Mouse (Mus musculus) kidney, embryonic 16.5 days (tissue): ENCODE results near the gene Cldn16. TPM values are rescaled to one million over a fixed set of nuclear protein-coding genes. Genes with fewer than 3 reads are reported as not detected.

ENCODE experiments used
- ATAC-seq: fragments of 200-750 bp; cut with Nextera tagmentation; 2 replicates; pipeline ENCODE4 v1.8.0; 2017; ENCODE audit warnings: moderate TSS enrichment; ENCODE audit not compliant: low FRiP score, low TSS enrichment
- H3K27ac ChIP-seq: fragments of 300-500 bp; sonication (generic); 2 replicates; pipeline ENCODE4 v1.5.1; 2014; ENCODE audit warnings: low read length
- H3K27me3 ChIP-seq: fragments of 300-500 bp; sonication (generic); 2 replicates; pipeline ENCODE4 v1.6.1; 2014; ENCODE audit warnings: low read length, control low read depth, mixed read lengths; ENCODE audit not compliant: insufficient read depth
- H3K36me3 ChIP-seq: fragments of 300-500 bp; sonication (generic); 2 replicates; pipeline ENCODE4 v1.6.1; 2014; ENCODE audit warnings: low read length, control low read depth, mixed read lengths; ENCODE audit not compliant: insufficient read depth
- H3K4me1 ChIP-seq: fragments of 300-500 bp; sonication (generic); 2 replicates; pipeline ENCODE4 v1.6.1; 2014; ENCODE audit warnings: low read length, control low read depth, mixed read lengths; ENCODE audit not compliant: insufficient read depth
- H3K4me2 ChIP-seq: fragments of 300-500 bp; sonication (generic); replicated peaks from 2 replicates; pipeline ENCODE4 v1.6.1; 2014; ENCODE audit warnings: low read depth, low read length
- H3K4me3 ChIP-seq: fragments of 300-500 bp; sonication (generic); 2 replicates; pipeline ENCODE4 v1.5.1; 2014; ENCODE audit warnings: mild to moderate bottlenecking, low read length
- H3K9ac ChIP-seq: fragments of 300-500 bp; sonication (generic); replicated peaks from 2 replicates; pipeline ENCODE4 v1.6.1; 2014; ENCODE audit warnings: low read length
- H3K9me3 ChIP-seq: fragments of 300-500 bp; sonication (generic); 2 replicates; pipeline ENCODE4 v1.6.1; 2016; ENCODE audit warnings: low read length, control low read depth
- WGBS: fragments of 180-500 bp; shearing (Covaris S2); extraction: QIAGEN DNeasy Blood & Tissue Kit; methylation state at CpG from one replicate; pipeline ENCODE4 v1.1.7; 2014; 5-methylcytosine and 5-hydroxymethylcytosine counted together
- polyA plus RNA-seq: library from polyadenylated mRNA; unstranded; fragments of >200 nt; fragmentation: Nextera tagmentation; extraction: Ambion mirVana; gene quantifications from 2 replicates; pipeline ENCODE4 v1.2.1, GENCODE M21; 2015

Gene Cldn16
- 9.2 and 9.4 TPM in 2 replicates for polyA plus RNA-seq

DNA sequence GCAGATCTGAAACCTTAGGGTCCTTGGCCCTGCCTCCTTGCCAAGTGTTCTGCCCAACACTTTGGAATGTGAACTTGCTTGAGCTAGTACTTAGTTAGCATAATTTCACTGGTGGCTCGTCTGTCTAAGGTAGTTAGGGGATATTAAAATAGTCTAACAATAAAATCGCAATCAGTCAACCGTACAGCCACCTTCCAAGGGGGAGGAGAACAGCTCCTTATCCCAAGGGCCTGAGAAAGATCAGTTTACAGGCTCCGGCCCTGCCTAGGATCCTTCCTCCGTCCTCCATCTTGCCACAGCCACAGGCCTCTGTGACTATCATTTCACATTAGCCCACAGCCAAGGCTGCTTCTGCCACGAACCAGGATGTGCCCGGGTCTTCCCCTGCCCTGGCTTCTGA is at the start of gene Cldn16:
Cldn16 (plus strand) TSS at position 301 of the 400 bp plus-strand sequence.
- ATAC-seq = peak; percentile 23; the same call in 1 of the 2 replicates
- H3K36me3 ChIP-seq = no peaks in the 10 kb centered on the region
- no peak within 1 kb of the TSS for H3K4me3 ChIP-seq
- no peaks in the 10 kb centered on the region for H3K27me3 ChIP-seq
- H3K4me2 ChIP-seq = no peak within 1 kb of the TSS
- no peaks in the 10 kb centered on the region for H3K4me1 ChIP-seq
- 53% methylated on average over 7 of the region's 7 CpGs for WGBS
- no peaks in the 10 kb centered on the region for H3K9me3 ChIP-seq
- no peak within 1 kb of the TSS for H3K9ac ChIP-seq
- H3K27ac ChIP-seq = no peak within 1 kb of the TSS

DNA sequence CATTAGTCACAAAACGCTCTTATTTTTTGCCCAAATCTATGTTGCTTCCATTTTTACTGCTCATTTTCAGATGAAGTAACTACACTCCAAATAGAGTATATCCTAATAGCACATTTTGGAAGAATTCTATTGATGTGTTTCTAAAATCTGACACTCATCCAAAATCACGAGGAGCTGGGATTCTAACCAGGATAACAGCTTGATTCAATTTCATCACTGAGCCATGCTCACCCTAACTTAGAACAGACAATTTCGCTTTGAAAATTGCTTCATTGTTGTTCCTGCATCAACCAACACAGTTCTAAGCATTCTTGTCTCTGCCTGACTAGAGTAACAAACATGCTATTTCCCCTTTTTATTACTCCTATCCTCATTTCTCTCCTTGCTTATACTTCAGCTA is 44.3 kb upstream of the Cldn16 start:
- WGBS = 85% methylated on average over 3 of the region's 3 CpGs
- H3K9me3 ChIP-seq = no peaks in the 10 kb centered on the region
- ATAC-seq = no peak
- H3K27ac ChIP-seq = no peak overlapping the region
- no peaks in the 10 kb centered on the region for H3K27me3 ChIP-seq
- H3K4me2 ChIP-seq = no peak overlapping the region
- H3K9ac ChIP-seq = no peak overlapping the region
- H3K4me1 ChIP-seq = no peaks in the 10 kb centered on the region
- H3K36me3 ChIP-seq = no peaks in the 10 kb centered on the region
- H3K4me3 ChIP-seq = no peak overlapping the region

- WGBS = 97% methylated on average over 4 of the region's 4 CpGs
- Histone ChIP-seq H3K36me3 (no peaks in the 10 kb centered on the region), H3K9me3 (no peaks in the 10 kb centered on the region), H3K27me3 (no peaks in the 10 kb centered on the region), H3K4me3 (no peak overlapping the region), H3K9ac (no peak overlapping the region), H3K4me2 (no peak overlapping the region), H3K4me1 (no peaks in the 10 kb centered on the region), H3K27ac (no peak overlapping the region)
- no peak for ATAC-seq
These were observed 40.9 kb upstream of the Cldn16 start for GRCm38 (mm10) chr16:26422078-26422477.

GRCm38 (mm10) chr16:26430246-26430645 is 32.7 kb upstream of the Cldn16 start:
- no peaks in the 10 kb centered on the region for H3K27me3 ChIP-seq
- H3K4me2 ChIP-seq = no peak overlapping the region
- H3K9ac ChIP-seq = no peak overlapping the region
- no peaks in the 10 kb centered on the region for H3K4me1 ChIP-seq
- WGBS = 70% methylated on average over 3 of the region's 3 CpGs
- no peaks in the 10 kb centered on the region for H3K36me3 ChIP-seq
- no peak overlapping the region for H3K4me3 ChIP-seq
- H3K9me3 ChIP-seq = no peaks in the 10 kb centered on the region
- no peak overlapping the region for H3K27ac ChIP-seq
- no peak for ATAC-seq

DNA sequence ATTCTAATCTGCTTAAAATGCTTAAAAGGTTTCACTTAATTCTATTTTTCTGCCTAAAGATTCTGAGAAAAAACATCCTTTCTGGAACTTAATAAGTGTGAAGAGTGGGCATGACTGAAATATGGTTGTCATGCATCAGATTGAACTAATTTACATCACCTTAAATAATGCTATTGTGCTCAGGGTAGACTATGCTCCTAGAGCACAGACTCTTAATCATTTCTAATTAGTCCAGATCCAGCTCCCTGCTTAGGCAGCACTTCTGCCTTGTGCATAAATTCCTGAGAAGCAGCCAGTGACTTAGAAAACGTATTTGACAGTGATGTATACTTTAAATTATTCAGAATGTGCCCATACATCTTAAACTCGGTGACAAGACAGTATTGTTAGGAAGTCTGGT is 29.4 kb upstream of the Cldn16 start:
- no peak for ATAC-seq
- H3K4me3 ChIP-seq = no peak overlapping the region
- H3K9ac ChIP-seq = no peak overlapping the region
- H3K4me1 ChIP-seq = no peaks in the 10 kb centered on the region
- H3K27ac ChIP-seq = no peak overlapping the region
- no peaks in the 10 kb centered on the region for H3K36me3 ChIP-seq
- H3K4me2 ChIP-seq = no peak overlapping the region
- 35% methylated on average over 2 of the region's 2 CpGs for WGBS
- no peaks in the 10 kb centered on the region for H3K9me3 ChIP-seq
- no peaks in the 10 kb centered on the region for H3K27me3 ChIP-seq

DNA sequence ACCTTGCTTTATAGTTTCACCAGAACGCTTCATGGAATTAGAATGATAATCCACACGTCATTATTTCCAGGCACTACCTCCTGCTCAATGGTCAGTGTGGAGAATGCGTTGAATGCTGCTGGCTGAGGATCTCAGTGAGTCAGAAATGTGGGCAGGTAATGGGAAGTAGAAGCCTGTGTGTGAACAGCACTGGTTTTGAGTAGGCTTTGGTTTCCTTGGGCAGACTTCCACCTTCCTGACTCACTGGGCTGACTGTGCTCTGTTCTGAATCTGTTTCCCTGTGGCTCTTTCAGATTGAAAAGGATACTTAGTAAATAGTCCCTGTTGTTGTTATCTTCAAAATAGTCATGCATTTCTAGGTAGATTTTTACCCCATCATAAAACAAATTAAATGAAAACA is 22.9 kb upstream of the Cldn16 start:
- no peaks in the 10 kb centered on the region for H3K36me3 ChIP-seq
- H3K27ac ChIP-seq = no peak overlapping the region
- no peak overlapping the region for H3K4me2 ChIP-seq
- no peak overlapping the region for H3K9ac ChIP-seq
- WGBS = 88% methylated on average over 3 of the region's 3 CpGs
- no peak overlapping the region for H3K4me3 ChIP-seq
- H3K27me3 ChIP-seq = no peaks in the 10 kb centered on the region
- H3K9me3 ChIP-seq = no peaks in the 10 kb centered on the region
- H3K4me1 ChIP-seq = no peaks in the 10 kb centered on the region
- no peak for ATAC-seq

- WGBS = 79% methylated on average over 3 of the region's 3 CpGs
- Histone ChIP-seq H3K9ac (no peak overlapping the region), H3K9me3 (no peaks in the 10 kb centered on the region), H3K27me3 (no peaks in the 10 kb centered on the region), H3K4me3 (no peak overlapping the region), H3K4me2 (no peak overlapping the region), H3K4me1 (no peaks in the 10 kb centered on the region), H3K36me3 (no peaks in the 10 kb centered on the region), H3K27ac (no peak overlapping the region)
- ATAC-seq = no peak
These were observed 21.8 kb upstream of the Cldn16 start for GRCm38 (mm10) chr16:26441156-26441555.

- H3K4me3 ChIP-seq = no peak overlapping the region
- no peak for ATAC-seq
- no peak overlapping the region for H3K27ac ChIP-seq
- H3K9ac ChIP-seq = no peak overlapping the region
- no peaks in the 10 kb centered on the region for H3K27me3 ChIP-seq
- H3K4me2 ChIP-seq = no peak overlapping the region
- H3K36me3 ChIP-seq = no peaks in the 10 kb centered on the region
- H3K9me3 ChIP-seq = no peaks in the 10 kb centered on the region
- no peaks in the 10 kb centered on the region for H3K4me1 ChIP-seq
These were observed 18.1 kb upstream of the Cldn16 start for GRCm38 (mm10) chr16:26444843-26445242.

DNA sequence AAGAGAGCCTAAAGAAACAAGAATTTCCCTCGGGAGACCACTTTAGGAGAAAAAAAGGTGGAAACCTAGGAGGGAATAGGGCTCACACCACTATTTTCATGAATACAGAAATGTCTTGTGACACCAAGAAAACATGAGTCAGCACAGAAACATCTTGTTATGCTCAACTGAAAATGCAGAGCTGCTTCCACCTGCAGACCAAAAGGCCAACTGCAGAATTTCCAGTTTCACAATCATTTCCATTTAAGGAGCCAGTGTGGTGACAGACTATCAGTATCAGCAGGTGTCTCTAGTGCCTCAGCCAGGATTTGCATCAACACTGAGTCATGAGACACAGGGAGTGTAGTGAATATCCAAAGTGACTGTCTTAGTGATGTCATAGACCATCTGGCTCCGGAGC is 15.3 kb upstream of the Cldn16 start:
- Histone ChIP-seq H3K27me3 (no peaks in the 10 kb centered on the region), H3K4me2 (no peak overlapping the region), H3K9me3 (no peaks in the 10 kb centered on the region), H3K9ac (no peak overlapping the region), H3K36me3 (no peaks in the 10 kb centered on the region), H3K4me1 (no peaks in the 10 kb centered on the region), H3K4me3 (no peak overlapping the region), H3K27ac (no peak overlapping the region)
- WGBS = 68% methylated on average over 2 of the region's 2 CpGs
- ATAC-seq = no peak

DNA sequence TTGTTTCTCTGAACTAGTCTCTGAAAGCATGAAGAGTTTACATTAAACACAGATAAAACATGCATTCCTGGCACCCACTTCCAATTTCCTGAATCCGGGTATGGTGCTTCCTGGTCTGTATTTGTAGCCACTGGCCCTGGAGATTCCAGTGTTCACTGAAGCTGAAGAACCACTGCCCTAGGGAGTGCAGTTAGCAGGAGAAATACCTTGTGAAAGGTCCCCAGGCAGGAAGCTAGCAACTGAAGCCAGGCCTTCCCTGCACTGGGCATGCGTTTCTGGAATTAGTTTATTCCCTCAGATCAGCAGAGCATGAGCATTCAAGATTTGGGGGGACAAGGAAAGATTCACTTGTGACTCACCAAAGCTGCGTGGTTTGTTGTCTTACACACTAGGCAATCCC is 8.8 kb upstream of the Cldn16 start:
- Histone ChIP-seq H3K36me3 (no peaks in the 10 kb centered on the region), H3K4me2 (no peak overlapping the region), H3K27ac (0 out of 2 replicates have a peak overlapping the region, but pooled peaks have one; percentile 15), H3K9me3 (no peaks in the 10 kb centered on the region), H3K27me3 (no peaks in the 10 kb centered on the region), H3K9ac (no peak overlapping the region), H3K4me3 (no peak overlapping the region), H3K4me1 (no peaks in the 10 kb centered on the region)
- 28% methylated on average over 3 of the region's 3 CpGs for WGBS
- peak; percentile 80; the same call in 1 of the 2 replicates for ATAC-seq

DNA sequence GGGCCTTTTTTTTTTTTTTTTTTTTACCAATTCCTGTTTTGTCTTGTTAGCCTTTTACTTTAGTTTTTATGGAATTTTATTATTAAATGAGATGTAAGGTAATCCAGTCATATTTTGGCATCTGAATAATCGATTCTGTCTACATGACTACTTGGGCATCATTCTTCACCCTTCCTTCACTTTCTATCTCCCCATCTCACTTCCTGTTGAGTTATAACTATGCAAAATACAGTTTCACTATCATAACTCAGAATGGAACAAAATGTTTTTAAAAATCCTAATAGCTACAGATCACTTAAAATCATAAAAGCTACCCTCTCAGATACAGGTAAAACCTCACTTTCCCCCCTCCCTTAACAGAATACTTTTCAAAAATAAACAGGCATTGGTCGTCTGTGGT is 6.8 kb upstream of the Cldn16 start:
- Histone ChIP-seq H3K4me2 (no peak overlapping the region), H3K4me3 (no peak overlapping the region), H3K9ac (no peak overlapping the region), H3K4me1 (no peaks in the 10 kb centered on the region), H3K27me3 (no peaks in the 10 kb centered on the region), H3K9me3 (no peaks in the 10 kb centered on the region), H3K27ac (no peak overlapping the region), H3K36me3 (no peaks in the 10 kb centered on the region)
- ATAC-seq = no peak
- 85% methylated on average over 2 of the region's 2 CpGs for WGBS
